Comparison of ENCODE assay signal across 31 mouse cellular contexts in the genomic region with DNA sequence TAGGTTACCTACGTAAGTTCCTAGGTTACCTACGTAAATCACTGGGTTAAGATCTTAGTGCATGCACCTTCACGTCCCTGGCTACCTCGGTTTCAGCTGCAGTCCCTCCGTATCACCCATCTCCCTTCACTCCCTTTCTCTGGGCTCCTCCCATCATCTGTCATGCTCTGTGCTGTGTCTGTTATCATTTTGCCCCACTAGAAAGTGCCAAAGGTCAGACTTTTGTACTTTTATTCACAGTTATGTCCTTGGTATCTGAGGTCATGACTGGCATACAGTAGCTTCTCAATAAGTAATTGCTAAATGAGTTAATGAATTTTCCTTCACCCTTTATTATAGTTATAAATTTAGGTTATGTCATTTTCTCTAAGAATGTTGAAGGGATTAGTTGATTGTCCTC. TPM values are rescaled to one million over a fixed set of nuclear protein-coding genes. Genes with fewer than 3 reads are reported as not detected.
DNase-seq lines count a peak whose midpoint lies in the region; ATAC-seq lines count a peak whose summit lies in the region.
"Had no signal": no experiment of that assay in that cellular context is flagged by ENCODE, and none has a peak within 500 bp of the region (broad histone marks: within the 10 kb centered on the region; RNA-seq: fewer than 3 reads in every experiment).

No protein-coding gene starts in this region.

- WGBS in intestine, embryonic 16.5 days: 80% methylated on average over 5 of the region's 5 CpGs
- WGBS in intestine, embryonic 15.5 days: 76% methylated on average over 5 of the region's 5 CpGs

- H3K4me2 ChIP-seq in intestine, embryonic 16.5 days (ENCODE audit: low read depth, low read length): no peak overlapping the region
- H3K4me2 ChIP-seq in intestine, embryonic 15.5 days (replicated peaks): no peak overlapping the region
- H3K4me2 ChIP-seq: embryonic facial prominence, embryonic 13.5 days; embryonic facial prominence, embryonic 15.5 days; forebrain, embryonic 12.5 days had no signal

- DNase-seq in CD4-positive, CD25-positive, alpha-beta regulatory T cell, adult 2 months (ENCODE audit: low read depth, low spot score): peak; percentile 50
- DNase-seq in gastrocnemius, postnatal 36 days: no peak
- DNase-seq in yolk sac, embryonic 10.5 days (ENCODE audit: low spot score): no peak
- no peak for DNase-seq in spleen, postnatal 10 days (ENCODE audit: low spot score in 2 of 2)
- DNase-seq: adrenal gland, adult 2 months; adrenal gland, postnatal 10 days; adrenal gland, postnatal 25 days; B cell, adult 2 months; cerebellum, adult 11 months; cerebellum, adult 18-20 months; cerebellum, adult 8-10 months; cerebellum, adult 9-11 months; cerebellum, postnatal 14 days; cerebellum, postnatal 36 days; embryo, embryonic 11 days had no signal

- no peaks in the 10 kb centered on the region for H3K36me3 ChIP-seq in intestine, embryonic 16.5 days (ENCODE audit: control insufficient read depth, insufficient read depth, low read length)
- H3K36me3 ChIP-seq in intestine, embryonic 15.5 days: 0 out of 2 replicates have a peak, but pooled peaks cover 3% of the 10 kb centered on the region
- H3K36me3 ChIP-seq: embryonic facial prominence, embryonic 15.5 days; forebrain, embryonic 12.5 days had no signal

- intact Hi-C loops in gastrocnemius, postnatal 36 days (cut with DNase I): no loop called here

- H3K4me1 ChIP-seq in intestine, embryonic 16.5 days (ENCODE audit: control insufficient read depth, insufficient read depth, low read length): peaks cover 13% of the 10 kb centered on the region; the same call in 1 of the 2 replicates
- no peaks in the 10 kb centered on the region for H3K4me1 ChIP-seq in intestine, embryonic 15.5 days (replicated peaks)
- H3K4me1 ChIP-seq: embryonic facial prominence, embryonic 15.5 days had no signal

- H3K9me3 ChIP-seq in intestine, embryonic 16.5 days (ENCODE audit: control insufficient read depth, low read length): no peaks in the 10 kb centered on the region
- H3K9me3 ChIP-seq in intestine, embryonic 15.5 days: no peaks in the 10 kb centered on the region
- H3K9me3 ChIP-seq: embryonic facial prominence, embryonic 13.5 days; embryonic facial prominence, embryonic 15.5 days; forebrain, embryonic 10.5 days; forebrain, embryonic 12.5 days had no signal

- peak; percentile 45; the same call in 1 of the 2 replicates for ATAC-seq in intestine, embryonic 16.5 days
- no peak for ATAC-seq in intestine, embryonic 15.5 days
- peak; percentile 40 for ATAC-seq in activated CD4-positive, CD25-positive, alpha-beta regulatory T cell, adult 4 months
- peak; percentile 27 for ATAC-seq in inflammation-experienced regulatory T-cells, adult 6 months
- ATAC-seq: forebrain, embryonic 14.5 days; forebrain, embryonic 16.5 days; Patski had no signal

- H3K4me3 ChIP-seq in intestine, embryonic 16.5 days (ENCODE audit: low read length): no peak overlapping the region
- H3K4me3 ChIP-seq in intestine, embryonic 15.5 days (replicated peaks): no peak overlapping the region
- H3K4me3 ChIP-seq: embryonic facial prominence, embryonic 13.5 days; embryonic facial prominence, embryonic 15.5 days; erythroblast, embryonic 14.5 days; forebrain, embryonic 10.5 days; forebrain, embryonic 12.5 days had no signal

- H3K9ac ChIP-seq in intestine, embryonic 16.5 days (ENCODE audit: low read depth, low read length): no peak overlapping the region
- H3K9ac ChIP-seq in intestine, embryonic 15.5 days: no peak overlapping the region
- H3K9ac ChIP-seq: embryonic facial prominence, embryonic 13.5 days; embryonic facial prominence, embryonic 15.5 days; forebrain, embryonic 12.5 days had no signal

- no peak overlapping the region for H3K27ac ChIP-seq in intestine, embryonic 16.5 days (ENCODE audit: low read length)
- H3K27ac ChIP-seq in intestine, embryonic 15.5 days: no peak overlapping the region
- H3K27ac ChIP-seq: embryonic facial prominence, embryonic 13.5 days; embryonic facial prominence, embryonic 15.5 days; forebrain, embryonic 10.5 days; forebrain, embryonic 12.5 days had no signal

- H3K27me3 ChIP-seq in intestine, embryonic 16.5 days (replicated peaks; ENCODE audit: control insufficient read depth, insufficient read depth, low read length): no peaks in the 10 kb centered on the region
- no peaks in the 10 kb centered on the region for H3K27me3 ChIP-seq in intestine, embryonic 15.5 days (replicated peaks)
- H3K27me3 ChIP-seq: CH12.LX; embryonic facial prominence, embryonic 13.5 days; embryonic facial prominence, embryonic 15.5 days; forebrain, embryonic 12.5 days; Patski had no signal

RNA-seq across cellular contexts. Expression of gene Tbca, which starts 37.7 kb away (rescaled TPM):
- 216 and 217 TPM in 2 replicates for polyA plus RNA-seq in intestine, embryonic 16.5 days (2015; fragmentation: Nextera tagmentation; extraction: Ambion mirVana)
- 227 and 241 TPM in 2 replicates for polyA plus RNA-seq in intestine, embryonic 15.5 days (2015; fragmentation: Nextera tagmentation; extraction: Ambion mirVana)
- polyA plus RNA-seq in activated CD4-positive, CD25-positive, alpha-beta regulatory T cell, adult 4 months (2017; shearing (Covaris generic)): 100 to 1,000 TPM; 229 to 310 TPM
- polyA plus RNA-seq in inflammation-experienced regulatory T-cells, adult 6 months (2017; shearing (Covaris generic)): 100 to 1,000 TPM; 229 to 298 (median 264) TPM
- total RNA-seq in gastrocnemius, postnatal 36 days (2021): 10 to 100 TPM; 52.7 to 59.5 TPM

RNA-seq across cellular contexts. Expression of gene Otp, which starts 49.0 kb away (rescaled TPM):
- polyA plus RNA-seq in intestine, embryonic 16.5 days (2015; fragmentation: Nextera tagmentation; extraction: Ambion mirVana): not detected in 2 replicates
- not detected in 2 replicates for polyA plus RNA-seq in intestine, embryonic 15.5 days (2015; fragmentation: Nextera tagmentation; extraction: Ambion mirVana)
- not detected for polyA plus RNA-seq in activated CD4-positive, CD25-positive, alpha-beta regulatory T cell, adult 4 months (2017; shearing (Covaris generic))
- not detected for polyA plus RNA-seq in inflammation-experienced regulatory T-cells, adult 6 months (2017; shearing (Covaris generic))
- not detected for total RNA-seq in gastrocnemius, postnatal 36 days (2021)
- total RNA-seq: adrenal gland, adult 2 months; adrenal gland, postnatal 10 days; adrenal gland, postnatal 25 days; adrenal gland, postnatal 4 days; CH12.LX; common myeloid progenitor, adult 5-6 weeks; G1E had no signal
- polyA plus RNA-seq: adrenal gland, adult 2 months; embryonic facial prominence, embryonic 13.5 days; embryonic facial prominence, embryonic 15.5 days; erythroblast, embryonic 14.5 days; Patski had no signal
